Mouse (Mus musculus): ENCODE measurements around the gene P2ry12. TPM values are rescaled to one million over a fixed set of nuclear protein-coding genes. Genes with fewer than 3 reads are reported as not detected.

Gene P2ry12
- total and polyA plus RNA-seq, 2 experiments = 1.7 to 2.3 TPM

DNA sequence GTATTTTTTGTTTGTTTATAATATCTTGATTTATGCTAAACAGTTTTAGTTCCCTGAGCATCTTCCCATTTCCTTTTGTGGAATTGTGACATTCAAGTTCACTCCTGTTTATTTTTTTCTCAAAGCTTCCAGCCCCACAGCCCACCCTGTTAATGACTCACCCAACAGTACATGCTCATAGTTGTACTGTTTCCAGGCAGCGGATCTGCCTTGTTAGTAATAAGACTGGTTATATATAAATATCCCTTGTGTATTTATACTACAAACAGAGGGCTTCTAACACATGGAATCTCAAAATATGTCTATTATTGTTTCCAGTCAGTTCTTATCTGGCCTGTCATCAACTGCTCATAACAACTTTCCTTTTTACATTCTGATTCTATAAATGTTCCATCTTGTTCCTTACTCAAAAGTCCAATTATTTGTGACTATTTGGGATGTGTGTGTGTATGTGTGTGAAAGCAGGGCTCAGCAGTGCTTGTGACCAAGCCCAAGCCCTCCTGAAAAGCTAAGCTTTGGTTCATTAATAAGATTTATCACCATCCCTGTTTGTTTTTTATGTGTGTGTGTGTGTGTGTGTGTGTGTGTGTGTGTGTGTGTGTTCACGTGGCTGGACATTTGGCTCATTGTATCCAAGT, 95.1 kb downstream of the P2ry12 start:
- Histone ChIP-seq H3K27ac (replicated peaks; ENCODE audit: insufficient read depth, low read depth, low read length) (no peak overlapping the region), H3K4me1 (ENCODE audit: control insufficient read depth, insufficient read depth, low read length) (no peaks in the 10 kb centered on the region), H3K9ac (ENCODE audit: low read depth, low read length) (no peak overlapping the region), H3K4me3 (ENCODE audit: insufficient read depth, low read depth, low read length) (no peak overlapping the region), H3K79me2 (ENCODE audit: control insufficient read depth, insufficient read depth, low read length) (no peaks in the 10 kb centered on the region), H3K36me3 (ENCODE audit: control insufficient read depth, insufficient read depth, low read length) (no peaks in the 10 kb centered on the region), H3K27me3 (ENCODE audit: control insufficient read depth, insufficient read depth, low read length) (no peaks in the 10 kb centered on the region)
- no peak for TF ChIP-seq CTCF (IDR thresholded peaks at IDR 0.05; ENCODE audit: low read depth, low read length)
- TF ChIP-seq POLR2A (IDR thresholded peaks at IDR 0.05; ENCODE audit: extremely low read depth, insufficient read depth, low read length) = no peak
- WGBS = 89% methylated on average over 2 of the region's 2 CpGs
- DNase-seq (ENCODE audit: extremely low read depth, low read depth, low spot score) = no peak

Other genes with a start within 250 kb of the P2ry12 start
- gene Gpr171, start 161.1 kb downstream of the P2ry12 start, total RNA-seq (2014; rRNA removed) = 0.28 and 0.40 TPM in 2 replicates
- 0.09 TPM in 1 of 2 replicates, not detected in the other for gene Gpr171, start 161.1 kb downstream of the P2ry12 start, polyA plus RNA-seq (2012; rRNA removed)
- 2.1 and 2.3 TPM in 2 replicates for gene P2ry14, start 109.3 kb downstream of the P2ry12 start, total RNA-seq (2014; rRNA removed)
- gene P2ry14, start 109.3 kb downstream of the P2ry12 start, polyA plus RNA-seq (2012; rRNA removed) = 0.77 and 1.2 TPM in 2 replicates
- not detected in 2 replicates for gene Gpr87, start 67.8 kb downstream of the P2ry12 start, total RNA-seq (2014; rRNA removed)
- gene Gpr87, start 67.8 kb downstream of the P2ry12 start, polyA plus RNA-seq (2012; rRNA removed) = not detected in 2 replicates
- 5.2 and 5.5 TPM in 2 replicates for gene P2ry13, start 52.0 kb downstream of the P2ry12 start, total RNA-seq (2014; rRNA removed)
- 0.62 and 1.6 TPM in 2 replicates for gene P2ry13, start 52.0 kb downstream of the P2ry12 start, polyA plus RNA-seq (2012; rRNA removed)
- 0.65 and 1.0 TPM in 2 replicates for gene Igsf10, start 81.5 kb upstream of the P2ry12 start, total RNA-seq (2014; rRNA removed)
- gene Igsf10, start 81.5 kb upstream of the P2ry12 start, polyA plus RNA-seq (2012; rRNA removed) = 0.22 and 0.23 TPM in 2 replicates